ENCODE assay signal across 8 mouse cellular contexts in genomic region chr8:70544200-70544687, GRCm38 (mm10). TPM values are rescaled to one million over a fixed set of nuclear protein-coding genes. Genes with fewer than 3 reads are reported as not detected.
DNase-seq lines count a peak whose midpoint lies in the region; ATAC-seq and TF ChIP-seq lines count a peak whose summit lies in the region.

No protein-coding gene starts in this region.

- H3K4me3 ChIP-seq in kidney, adult 2 months (ENCODE audit: insufficient read depth, low read depth, low read length) = no peak overlapping the region
- no peak overlapping the region for H3K4me3 ChIP-seq in MEL (ENCODE audit: control insufficient read depth in 1 of 2, insufficient read depth in 1 of 2, low read depth in 2 of 2, low read length in 2 of 2)
- H3K4me3 ChIP-seq in heart, embryonic 10.5 days = no peak overlapping the region; the same call in 1 of the 2 replicates
- H3K4me3 ChIP-seq in liver, embryonic 14.5 days (ENCODE audit: insufficient read depth in 1 of 2, low read depth in 2 of 2, low read length in 2 of 2) = no peak overlapping the region
- H3K4me3 ChIP-seq in stomach, postnatal 0 days (ENCODE audit: low read depth, low read length) = no peak overlapping the region
- H3K4me3 ChIP-seq in forebrain, embryonic 10.5 days = no peak overlapping the region

- DNase-seq in kidney, adult 2 months = peak; percentile 71
- no peak for DNase-seq in kidney, adult 18-20 months
- peak; percentile 56 for DNase-seq in MEL (ENCODE audit: low read depth, low spot score)
- no peak for DNase-seq in heart, embryonic 10.5 days (ENCODE audit: low spot score)
- no peak for DNase-seq in liver, embryonic 14.5 days (ENCODE audit: low read depth in 3 of 3, low spot score in 3 of 3)
- DNase-seq in stomach, postnatal 0 days (ENCODE audit: low spot score) = peak; percentile 71
- DNase-seq in right cerebral cortex, adult 2 months (ENCODE audit: low spot score in 2 of 2) = no peak
- DNase-seq in forebrain, embryonic 10.5 days (ENCODE audit: extremely low spot score, low spot score) = no peak

- peak; percentile 43 for TF ChIP-seq CTCF in kidney, adult 2 months (conservative IDR thresholded peaks at IDR 0.05; ENCODE audit: insufficient read depth, insufficient read length, low read depth, low read length)
- TF ChIP-seq CTCF in MEL (IDR thresholded peaks at IDR 0.05 in 2 of 3, conservative IDR thresholded peaks at IDR 0.05 in 1 of 3; ENCODE audit: control insufficient read depth in 1 of 3, insufficient read depth in 1 of 3, low read depth in 2 of 3, low read length in 3 of 3, poor library complexity in 1 of 3, severe bottlenecking in 1 of 3) = peak; percentile 48 to 62 (median 51); a peak in 5 of 6 replicates
- TF ChIP-seq CTCF in liver, embryonic 14.5 days (IDR thresholded peaks at IDR 0.05; ENCODE audit: low read depth) = peak; percentile 70
- TF ChIP-seq CTCF in stomach, postnatal 0 days (IDR thresholded peaks at IDR 0.05; ENCODE audit: low read depth) = peak; percentile 61

- H3K27me3 ChIP-seq in kidney, adult 2 months (replicated peaks; ENCODE audit: control insufficient read depth, insufficient read depth, low read length) = no peaks in the 10 kb centered on the region
- no peaks in the 10 kb centered on the region for H3K27me3 ChIP-seq in MEL (ENCODE audit: control insufficient read depth in 1 of 2, insufficient read depth in 2 of 2, low read length in 2 of 2)
- H3K27me3 ChIP-seq in heart, embryonic 10.5 days (ENCODE audit: insufficient read depth, poor library complexity, severe bottlenecking) = no peaks in the 10 kb centered on the region
- H3K27me3 ChIP-seq in liver, embryonic 14.5 days (ENCODE audit: control insufficient read depth, insufficient read depth, low read length) = no peaks in the 10 kb centered on the region
- no peaks in the 10 kb centered on the region for H3K27me3 ChIP-seq in stomach, postnatal 0 days (ENCODE audit: control insufficient read depth, insufficient read depth, low read length)
- no peaks in the 10 kb centered on the region for H3K27me3 ChIP-seq in forebrain, embryonic 10.5 days (ENCODE audit: poor library complexity, severe bottlenecking)

- no peaks in the 10 kb centered on the region for H3K9me3 ChIP-seq in MEL (replicated peaks; ENCODE audit: insufficient read depth, low read length)
- no peaks in the 10 kb centered on the region for H3K9me3 ChIP-seq in heart, embryonic 10.5 days
- H3K9me3 ChIP-seq in liver, embryonic 14.5 days (ENCODE audit: control insufficient read depth, low read length) = no peaks in the 10 kb centered on the region
- no peaks in the 10 kb centered on the region for H3K9me3 ChIP-seq in stomach, postnatal 0 days (ENCODE audit: control insufficient read depth, low read length)
- H3K9me3 ChIP-seq in forebrain, embryonic 10.5 days = no peaks in the 10 kb centered on the region

- H3K4me2 ChIP-seq in liver, embryonic 14.5 days (ENCODE audit: low read depth) = peak overlapping the region; percentile 25; the same call in 1 of the 2 replicates
- no peak overlapping the region; the same call in 1 of the 2 replicates for H3K4me2 ChIP-seq in stomach, postnatal 0 days (replicated peaks; ENCODE audit: low read depth)

- ATAC-seq in liver, embryonic 14.5 days (ENCODE audit: insufficient read depth) = no peak
- ATAC-seq in stomach, postnatal 0 days (ENCODE audit: low FRiP score, low TSS enrichment) = peak; percentile 25

- 27% methylated on average over 6 of the region's 6 CpGs for WGBS in kidney, adult 2 months
- WGBS in heart, embryonic 10.5 days = 53% methylated on average over 6 of the region's 6 CpGs
- WGBS in liver, embryonic 14.5 days (ENCODE audit: insufficient replicate concordance) = 44% methylated on average over 6 of the region's 6 CpGs
- WGBS in stomach, postnatal 0 days = 51% methylated on average over 6 of the region's 6 CpGs
- WGBS in forebrain, embryonic 10.5 days = 81% methylated on average over 6 of the region's 6 CpGs

- no peak for TF ChIP-seq EP300 in MEL (IDR thresholded peaks at IDR 0.05; ENCODE audit: low read depth in 1 of 2, low read length in 2 of 2)
- no peak for TF ChIP-seq EP300 in liver, embryonic 14.5 days (IDR thresholded peaks at IDR 0.05; ENCODE audit: low read depth)
- TF ChIP-seq EP300 in stomach, postnatal 0 days (optimal IDR thresholded peaks at IDR 0.05) = no peak

- peak overlapping the region; percentile 46 for H3K27ac ChIP-seq in kidney, adult 2 months (ENCODE audit: insufficient read depth, low read depth, low read length)
- H3K27ac ChIP-seq in MEL (ENCODE audit: control insufficient read depth, low read depth, low read length) = no peak overlapping the region
- H3K27ac ChIP-seq in heart, embryonic 10.5 days = 0 out of 2 replicates have a peak overlapping the region, but pooled peaks have one; percentile 23
- H3K27ac ChIP-seq in liver, embryonic 14.5 days = peak overlapping the region; percentile 38
- H3K27ac ChIP-seq in stomach, postnatal 0 days (replicated peaks) = peak overlapping the region; percentile 81
- no peak overlapping the region for H3K27ac ChIP-seq in forebrain, embryonic 10.5 days

- no peak for TF ChIP-seq POLR2A in kidney, adult 2 months (IDR thresholded peaks at IDR 0.05; ENCODE audit: low read depth, low read length)
- no peak for TF ChIP-seq POLR2A in MEL (IDR thresholded peaks at IDR 0.05; ENCODE audit: control insufficient read depth in 1 of 2, insufficient read depth in 1 of 2, low read depth in 1 of 2, low read length in 2 of 2, poor library complexity in 1 of 2)

- H3K4me1 ChIP-seq in kidney, adult 2 months (ENCODE audit: control insufficient read depth, insufficient read depth, low read length) = peaks cover 26% of the 10 kb centered on the region; the same call in 1 of the 2 replicates
- H3K4me1 ChIP-seq in MEL (ENCODE audit: control insufficient read depth in 1 of 2, insufficient read depth in 2 of 2, low read length in 2 of 2) = peaks cover 0 to 10% of the 10 kb centered on the region in 2 experiments; a peak in 1 of 4 replicates
- peaks cover 58% of the 10 kb centered on the region for H3K4me1 ChIP-seq in heart, embryonic 10.5 days
- peaks cover 14 to 59% of the 10 kb centered on the region in 2 experiments for H3K4me1 ChIP-seq in liver, embryonic 14.5 days (replicated peaks; ENCODE audit: control insufficient read depth in 2 of 2, insufficient read depth in 2 of 2, low read length in 1 of 2)
- H3K4me1 ChIP-seq in stomach, postnatal 0 days (replicated peaks; ENCODE audit: control insufficient read depth, insufficient read depth) = no peaks in the 10 kb centered on the region; the same call in 1 of the 2 replicates
- H3K4me1 ChIP-seq in forebrain, embryonic 10.5 days = peaks cover 33% of the 10 kb centered on the region

- H3K79me2 ChIP-seq in MEL (ENCODE audit: control insufficient read depth, insufficient read depth, low read length, poor library complexity) = peaks cover 78% of the 10 kb centered on the region

- H3K36me3 ChIP-seq in kidney, adult 2 months (ENCODE audit: control insufficient read depth, insufficient read depth, low read length) = no peaks in the 10 kb centered on the region
- H3K36me3 ChIP-seq in MEL (ENCODE audit: control insufficient read depth in 1 of 2, insufficient read depth in 2 of 2, low read length in 2 of 2) = no peaks in the 10 kb centered on the region; a peak in 1 of 4 replicates
- H3K36me3 ChIP-seq in heart, embryonic 10.5 days = no peaks in the 10 kb centered on the region
- no peaks in the 10 kb centered on the region for H3K36me3 ChIP-seq in liver, embryonic 14.5 days (replicated peaks; ENCODE audit: control insufficient read depth, insufficient read depth, low read depth)
- no peaks in the 10 kb centered on the region for H3K36me3 ChIP-seq in stomach, postnatal 0 days (ENCODE audit: control insufficient read depth, insufficient read depth, low read length)
- H3K36me3 ChIP-seq in forebrain, embryonic 10.5 days (replicated peaks) = peaks cover 3% of the 10 kb centered on the region; the same call in 1 of the 2 replicates

- TF ChIP-seq RAD21 in MEL (IDR thresholded peaks at IDR 0.05; ENCODE audit: low read depth, low read length) = peak; percentile 47

- H3K9ac ChIP-seq in MEL (ENCODE audit: control insufficient read depth, low read depth, low read length, poor library complexity, severe bottlenecking) = no peak overlapping the region
- no peak overlapping the region for H3K9ac ChIP-seq in liver, embryonic 14.5 days (replicated peaks)
- no peak overlapping the region for H3K9ac ChIP-seq in stomach, postnatal 0 days (ENCODE audit: low read length)

RNA-seq across cellular contexts. Expression of gene Ell, which starts 5.0 kb away (rescaled TPM):
- 16.4 and 18.1 TPM in 2 replicates for polyA plus RNA-seq in kidney, adult 2 months (2012; rRNA removed)
- total RNA-seq in MEL (2012; rRNA removed) = 10.8 and 12.4 TPM in 2 replicates
- polyA plus RNA-seq in MEL (2012; ENCODE audit: insufficient read depth in 1 of 2, insufficient read length in 2 of 2, low read depth in 1 of 2, low replicate concordance in 2 of 2, missing spikeins in 1 of 2) = 10 to 100 TPM in 1 of 2 experiments, not detected in 1; 25.9 TPM
- polyA plus RNA-seq in heart, embryonic 10.5 days (2016; fragmentation: Nextera tagmentation; extraction: Ambion mirVana) = 15.8 and 18.5 TPM in 2 replicates
- 8.9 and 9.6 TPM in 2 replicates for polyA plus RNA-seq in liver, embryonic 14.5 days (2012; rRNA removed)
- 7.7 and 9.2 TPM in 2 replicates for polyA plus RNA-seq in liver, embryonic 14.5 days (2014; fragmentation: Nextera tagmentation; extraction: Ambion mirVana)
- 11.1 and 13.5 TPM in 2 replicates for polyA plus RNA-seq in stomach, postnatal 0 days (2015; fragmentation: Nextera tagmentation; extraction: Ambion mirVana)
- 20.8 and 22.7 TPM in 2 replicates for polyA plus RNA-seq in forebrain, embryonic 10.5 days (2016; fragmentation: Nextera tagmentation; extraction: Ambion mirVana)

RNA-seq across cellular contexts. Expression of gene Kxd1, which starts 16.5 kb away (rescaled TPM):
- polyA plus RNA-seq in kidney, adult 2 months (2012; rRNA removed) = 151 TPM in 2 replicates
- 49.1 and 54.4 TPM in 2 replicates for total RNA-seq in MEL (2012; rRNA removed)
- 10 to 100 TPM in 1 of 2 experiments, not detected in 1; 77.4 TPM for polyA plus RNA-seq in MEL (2012; ENCODE audit: insufficient read depth in 1 of 2, insufficient read length in 2 of 2, low read depth in 1 of 2, low replicate concordance in 2 of 2, missing spikeins in 1 of 2)
- polyA plus RNA-seq in heart, embryonic 10.5 days (2016; fragmentation: Nextera tagmentation; extraction: Ambion mirVana) = 67.0 and 68.3 TPM in 2 replicates
- polyA plus RNA-seq in liver, embryonic 14.5 days (2012; rRNA removed) = 28.9 and 30.8 TPM in 2 replicates
- 32.6 and 33.3 TPM in 2 replicates for polyA plus RNA-seq in liver, embryonic 14.5 days (2014; fragmentation: Nextera tagmentation; extraction: Ambion mirVana)
- 47.1 and 54.6 TPM in 2 replicates for polyA plus RNA-seq in stomach, postnatal 0 days (2015; fragmentation: Nextera tagmentation; extraction: Ambion mirVana)
- polyA plus RNA-seq in forebrain, embryonic 10.5 days (2016; fragmentation: Nextera tagmentation; extraction: Ambion mirVana) = 52.6 and 57.2 TPM in 2 replicates

RNA-seq across cellular contexts. Expression of gene Fkbp8, which starts 16.7 kb away (rescaled TPM):
- polyA plus RNA-seq in kidney, adult 2 months (2012; rRNA removed) = 320 and 410 TPM in 2 replicates
- total RNA-seq in MEL (2012; rRNA removed) = 212 and 215 TPM in 2 replicates
- 100 to 1,000 TPM in 1 of 2 experiments, not detected in 1; 349 TPM for polyA plus RNA-seq in MEL (2012; ENCODE audit: insufficient read depth in 1 of 2, insufficient read length in 2 of 2, low read depth in 1 of 2, low replicate concordance in 2 of 2, missing spikeins in 1 of 2)
- polyA plus RNA-seq in heart, embryonic 10.5 days (2016; fragmentation: Nextera tagmentation; extraction: Ambion mirVana) = 295 and 310 TPM in 2 replicates
- polyA plus RNA-seq in liver, embryonic 14.5 days (2012; rRNA removed) = 140 and 149 TPM in 2 replicates
- 114 and 135 TPM in 2 replicates for polyA plus RNA-seq in liver, embryonic 14.5 days (2014; fragmentation: Nextera tagmentation; extraction: Ambion mirVana)
- 179 and 188 TPM in 2 replicates for polyA plus RNA-seq in stomach, postnatal 0 days (2015; fragmentation: Nextera tagmentation; extraction: Ambion mirVana)
- 295 and 303 TPM in 2 replicates for polyA plus RNA-seq in forebrain, embryonic 10.5 days (2016; fragmentation: Nextera tagmentation; extraction: Ambion mirVana)

RNA-seq across cellular contexts. Expression of gene Uba52, which starts 33.6 kb away (rescaled TPM):
- polyA plus RNA-seq in kidney, adult 2 months (2012; rRNA removed) = 620 and 835 TPM in 2 replicates
- 3,582 and 3,633 TPM in 2 replicates for total RNA-seq in MEL (2012; rRNA removed)
- 1,000 to 10,000 TPM in 1 of 2 experiments, not detected in 1; 2,814 TPM for polyA plus RNA-seq in MEL (2012; ENCODE audit: insufficient read depth in 1 of 2, insufficient read length in 2 of 2, low read depth in 1 of 2, low replicate concordance in 2 of 2, missing spikeins in 1 of 2)
- 751 and 801 TPM in 2 replicates for polyA plus RNA-seq in heart, embryonic 10.5 days (2016; fragmentation: Nextera tagmentation; extraction: Ambion mirVana)
- polyA plus RNA-seq in liver, embryonic 14.5 days (2012; rRNA removed) = 553 and 870 TPM in 2 replicates
- polyA plus RNA-seq in liver, embryonic 14.5 days (2014; fragmentation: Nextera tagmentation; extraction: Ambion mirVana) = 738 and 773 TPM in 2 replicates
- 951 and 966 TPM in 2 replicates for polyA plus RNA-seq in stomach, postnatal 0 days (2015; fragmentation: Nextera tagmentation; extraction: Ambion mirVana)
- polyA plus RNA-seq in forebrain, embryonic 10.5 days (2016; fragmentation: Nextera tagmentation; extraction: Ambion mirVana) = 879 and 899 TPM in 2 replicates

RNA-seq across cellular contexts. Expression of gene Rex1bd, which starts 37.7 kb away (rescaled TPM):
- polyA plus RNA-seq in kidney, adult 2 months (2012; rRNA removed) = 161 and 177 TPM in 2 replicates
- total RNA-seq in MEL (2012; rRNA removed) = 200 and 204 TPM in 2 replicates
- 100 to 1,000 TPM in 1 of 2 experiments, not detected in 1; 145 TPM for polyA plus RNA-seq in MEL (2012; ENCODE audit: insufficient read depth in 1 of 2, insufficient read length in 2 of 2, low read depth in 1 of 2, low replicate concordance in 2 of 2, missing spikeins in 1 of 2)
- polyA plus RNA-seq in heart, embryonic 10.5 days (2016; fragmentation: Nextera tagmentation; extraction: Ambion mirVana) = 127 and 128 TPM in 2 replicates
- polyA plus RNA-seq in liver, embryonic 14.5 days (2012; rRNA removed) = 55.1 and 71.6 TPM in 2 replicates
- 72.0 and 74.2 TPM in 2 replicates for polyA plus RNA-seq in liver, embryonic 14.5 days (2014; fragmentation: Nextera tagmentation; extraction: Ambion mirVana)
- 119 and 122 TPM in 2 replicates for polyA plus RNA-seq in stomach, postnatal 0 days (2015; fragmentation: Nextera tagmentation; extraction: Ambion mirVana)
- 126 and 136 TPM in 2 replicates for polyA plus RNA-seq in forebrain, embryonic 10.5 days (2016; fragmentation: Nextera tagmentation; extraction: Ambion mirVana)

Comparison
In these comparisons a context has a peak if more than half of its experiments do, and no peak if none do; other contexts are left out.
1. DNase-seq: peak in kidney, adult 2 months (single experiment), MEL (single experiment) and stomach, postnatal 0 days (single experiment); none in kidney, adult 18-20 months (single experiment), heart, embryonic 10.5 days (single experiment), liver, embryonic 14.5 days (0 of 3), right cerebral cortex, adult 2 months (0 of 2) and forebrain, embryonic 10.5 days (single experiment).
2. H3K27ac ChIP-seq: peak in kidney, adult 2 months (single experiment), heart, embryonic 10.5 days (single experiment), liver, embryonic 14.5 days (single experiment) and stomach, postnatal 0 days (single experiment); none in MEL (single experiment) and forebrain, embryonic 10.5 days (single experiment).
3. Peak in every context shown above with its lines, with median percentiles within 50 percentile points of each other: CTCF ChIP-seq.